In genomic region chr6:94256982-94257830, GRCm38 (mm10) we compare ENCODE assay signal across 12 mouse cellular contexts. TPM values are rescaled to one million over a fixed set of nuclear protein-coding genes. Genes with fewer than 3 reads are reported as not detected.
DNase-seq lines count a peak whose midpoint lies in the region; ATAC-seq and TF ChIP-seq lines count a peak whose summit lies in the region.
"Had no signal": no experiment of that assay in that cellular context is flagged by ENCODE, and none has a peak within 500 bp of the region (broad histone marks: within the 10 kb centered on the region; RNA-seq: fewer than 3 reads in every experiment).

No protein-coding gene starts in this region.

- TF ChIP-seq CTCF in E14TG2a.4 (conservative IDR thresholded peaks at IDR 0.05; ENCODE audit: low read length): no peak
- no peak for TF ChIP-seq CTCF in kidney, adult 2 months (conservative IDR thresholded peaks at IDR 0.05; ENCODE audit: insufficient read depth, insufficient read length, low read depth, low read length)

- H3K4me2 ChIP-seq in embryonic facial prominence, embryonic 11.5 days (ENCODE audit: low read depth, low read length): no peak overlapping the region
- H3K4me2 ChIP-seq in liver, embryonic 12.5 days: 0 out of 2 replicates have a peak overlapping the region, but pooled peaks have one; percentile 4

- H3K4me1 ChIP-seq in embryonic facial prominence, embryonic 11.5 days (ENCODE audit: control insufficient read depth, insufficient read depth, low read length): no peaks in the 10 kb centered on the region; the same call in 1 of the 2 replicates
- peaks cover 43% of the 10 kb centered on the region for H3K4me1 ChIP-seq in embryonic facial prominence, embryonic 10.5 days
- peaks cover 76% of the 10 kb centered on the region for H3K4me1 ChIP-seq in E14TG2a.4 (replicated peaks; ENCODE audit: low read depth, low read length)
- H3K4me1 ChIP-seq in kidney, adult 2 months (ENCODE audit: control insufficient read depth, insufficient read depth, low read length): peaks cover 15% of the 10 kb centered on the region; the same call in 1 of the 2 replicates
- peaks cover 33% of the 10 kb centered on the region for H3K4me1 ChIP-seq in liver, embryonic 12.5 days

- no peak overlapping the region for H3K4me3 ChIP-seq in embryonic facial prominence, embryonic 11.5 days (ENCODE audit: low read depth, low read length)
- H3K4me3 ChIP-seq in embryonic facial prominence, embryonic 10.5 days: no peak overlapping the region
- 0 out of 2 replicates have a peak overlapping the region, but pooled peaks have one; percentile 23 for H3K4me3 ChIP-seq in E14TG2a.4 (replicated peaks; ENCODE audit: low read length)
- no peak overlapping the region for H3K4me3 ChIP-seq in kidney, adult 2 months (ENCODE audit: insufficient read depth, low read depth, low read length)
- no peak overlapping the region for H3K4me3 ChIP-seq in liver, embryonic 12.5 days
- H3K4me3 ChIP-seq: megakaryocyte, embryonic 14.5 days had no signal

- no peak for ATAC-seq in embryonic facial prominence, embryonic 11.5 days (replicated peaks; ENCODE audit: insufficient number of reproducible peaks, low FRiP score, low TSS enrichment, low read depth)
- no peak for ATAC-seq in liver, embryonic 12.5 days
- no peak for ATAC-seq in erythroid progenitor cell, adult 5-6 weeks (replicated peaks; ENCODE audit: low FRiP score, poor library complexity, severe bottlenecking)

- H3K36me3 ChIP-seq in embryonic facial prominence, embryonic 11.5 days (replicated peaks; ENCODE audit: control insufficient read depth, insufficient read depth, low read depth, low read length): no peaks in the 10 kb centered on the region
- H3K36me3 ChIP-seq in embryonic facial prominence, embryonic 10.5 days (replicated peaks): no peaks in the 10 kb centered on the region
- no peaks in the 10 kb centered on the region for H3K36me3 ChIP-seq in E14TG2a.4 (ENCODE audit: insufficient read depth, low read length)
- no peaks in the 10 kb centered on the region for H3K36me3 ChIP-seq in kidney, adult 2 months (ENCODE audit: control insufficient read depth, insufficient read depth, low read length)
- H3K36me3 ChIP-seq in liver, embryonic 12.5 days: no peaks in the 10 kb centered on the region

- peak; percentile 29 for DNase-seq in embryonic facial prominence, embryonic 11.5 days (ENCODE audit: low spot score)
- no peak for DNase-seq in embryonic facial prominence, embryonic 10.5 days (ENCODE audit: low spot score)
- peak; percentile 78 for DNase-seq in kidney, adult 2 months
- DNase-seq in embryo, embryonic 10.5 days (ENCODE audit: low spot score): no peak
- no peak for DNase-seq in layer of hippocampus, postnatal 14 days (ENCODE audit: low spot score in 2 of 2)
- DNase-seq: cerebellum, adult 2 months; heart, adult 11 months; thymus, adult 2 months had no signal

- no peak overlapping the region for H3K27ac ChIP-seq in embryonic facial prominence, embryonic 11.5 days (replicated peaks; ENCODE audit: low read depth, low read length)
- H3K27ac ChIP-seq in embryonic facial prominence, embryonic 10.5 days (replicated peaks): no peak overlapping the region
- peak overlapping the region; percentile 46 for H3K27ac ChIP-seq in kidney, adult 2 months (ENCODE audit: insufficient read depth, low read depth, low read length)
- 0 out of 2 replicates have a peak overlapping the region, but pooled peaks have one; percentile 13 for H3K27ac ChIP-seq in liver, embryonic 12.5 days

- no peak for TF ChIP-seq POLR2A in kidney, adult 2 months (IDR thresholded peaks at IDR 0.05; ENCODE audit: low read depth, low read length)

- WGBS in embryonic facial prominence, embryonic 11.5 days: 75% methylated on average over 12 of the region's 12 CpGs
- 77% methylated on average over 12 of the region's 12 CpGs for WGBS in embryonic facial prominence, embryonic 10.5 days
- 29% methylated on average over 12 of the region's 12 CpGs for WGBS in kidney, adult 2 months
- WGBS in liver, embryonic 12.5 days (ENCODE audit: insufficient replicate concordance): 63% methylated on average over 12 of the region's 12 CpGs

- no peaks in the 10 kb centered on the region for H3K9me3 ChIP-seq in embryonic facial prominence, embryonic 11.5 days (replicated peaks; ENCODE audit: control insufficient read depth, low read length)
- H3K9me3 ChIP-seq in embryonic facial prominence, embryonic 10.5 days: no peaks in the 10 kb centered on the region
- H3K9me3 ChIP-seq in E14TG2a.4 (ENCODE audit: low read length): no peaks in the 10 kb centered on the region
- H3K9me3 ChIP-seq in liver, embryonic 12.5 days (replicated peaks): no peaks in the 10 kb centered on the region

- no peak overlapping the region for H3K9ac ChIP-seq in embryonic facial prominence, embryonic 11.5 days (replicated peaks; ENCODE audit: low read length)
- no peak overlapping the region for H3K9ac ChIP-seq in liver, embryonic 12.5 days

- no peaks in the 10 kb centered on the region for H3K27me3 ChIP-seq in embryonic facial prominence, embryonic 11.5 days (ENCODE audit: control insufficient read depth, insufficient read depth, low read length)
- no peaks in the 10 kb centered on the region for H3K27me3 ChIP-seq in embryonic facial prominence, embryonic 10.5 days (replicated peaks; ENCODE audit: low read depth, poor library complexity, severe bottlenecking)
- no peaks in the 10 kb centered on the region for H3K27me3 ChIP-seq in E14TG2a.4 (ENCODE audit: insufficient read depth, low read length)
- H3K27me3 ChIP-seq in kidney, adult 2 months (replicated peaks; ENCODE audit: control insufficient read depth, insufficient read depth, low read length): no peaks in the 10 kb centered on the region
- H3K27me3 ChIP-seq in liver, embryonic 12.5 days (replicated peaks): no peaks in the 10 kb centered on the region
- H3K27me3 ChIP-seq: megakaryocyte, embryonic 14.5 days had no signal

RNA-seq across cellular contexts. Expression of gene Magi1, which starts 26.5 kb away (rescaled TPM):
- 12.0 and 13.6 TPM in 2 replicates for polyA plus RNA-seq in embryonic facial prominence, embryonic 11.5 days (2014; fragmentation: Nextera tagmentation; extraction: Ambion mirVana)
- polyA plus RNA-seq in embryonic facial prominence, embryonic 10.5 days (2016; fragmentation: Nextera tagmentation; extraction: Ambion mirVana): 16.1 and 16.2 TPM in 2 replicates
- 5.8 and 6.1 TPM in 2 replicates for polyA plus RNA-seq in kidney, adult 2 months (2012; rRNA removed)
- polyA plus RNA-seq in liver, embryonic 12.5 days (2016; fragmentation: Nextera tagmentation; extraction: Ambion mirVana): 2.5 and 2.7 TPM in 2 replicates
- not detected in 2 replicates for total RNA-seq in erythroid progenitor cell, adult 5-6 weeks (2015; ENCODE audit: low replicate concordance)
- not detected in 2 replicates for total RNA-seq in erythroid progenitor cell, adult 5-6 weeks (2017; ENCODE audit: low replicate concordance)
- 10 to 100 TPM; 47.1 to 52.9 TPM for total RNA-seq in layer of hippocampus, postnatal 14 days (2021)

Comparison
In these comparisons a context has a peak if more than half of its experiments do, and no peak if none do; other contexts are left out.
1. DNase-seq: peak in embryonic facial prominence, embryonic 11.5 days (single experiment) and kidney, adult 2 months (single experiment); none in embryonic facial prominence, embryonic 10.5 days (single experiment), embryo, embryonic 10.5 days (single experiment) and layer of hippocampus, postnatal 14 days (0 of 2).
2. H3K27ac ChIP-seq: peak in kidney, adult 2 months (single experiment) and liver, embryonic 12.5 days (single experiment); none in embryonic facial prominence, embryonic 11.5 days (single experiment) and embryonic facial prominence, embryonic 10.5 days (single experiment).